In genomic region chrX:105121227-105121865, GRCm38 (mm10) we compare ENCODE assay signal across 8 mouse cellular contexts. TPM values are rescaled to one million over a fixed set of nuclear protein-coding genes. Genes with fewer than 3 reads are reported as not detected.
DNase-seq lines count a peak whose midpoint lies in the region; ATAC-seq lines count a peak whose summit lies in the region.

No protein-coding gene starts in this region.

- no peak overlapping the region for H3K27ac ChIP-seq in intestine, embryonic 15.5 days

- ATAC-seq in intestine, embryonic 15.5 days = peak; percentile 87
- peak; percentile 89 for ATAC-seq in megakaryocyte progenitor cell, adult 5-6 weeks (replicated peaks; ENCODE audit: poor library complexity)

- H3K27me3 ChIP-seq in intestine, embryonic 15.5 days (replicated peaks) = peaks cover 4% of the 10 kb centered on the region; the same call in 1 of the 2 replicates

- H3K9ac ChIP-seq in intestine, embryonic 15.5 days = peak overlapping the region; percentile 48

- no peaks in the 10 kb centered on the region for H3K9me3 ChIP-seq in intestine, embryonic 15.5 days

- WGBS in intestine, embryonic 15.5 days = 21% methylated on average over 38 of the region's 38 CpGs

- peak overlapping the region; percentile 90 for H3K4me2 ChIP-seq in intestine, embryonic 15.5 days (replicated peaks)

- peak overlapping the region; percentile 51 for H3K4me3 ChIP-seq in intestine, embryonic 15.5 days (replicated peaks)

- H3K4me1 ChIP-seq in intestine, embryonic 15.5 days (replicated peaks) = no peaks in the 10 kb centered on the region

- no peaks in the 10 kb centered on the region for H3K36me3 ChIP-seq in intestine, embryonic 15.5 days

- intact Hi-C loops in gastrocnemius, postnatal 36 days (cut with DNase I) = no loop called here
- intact Hi-C loops in left cerebral cortex, postnatal 14 days (cut with DNase I) = loop anchor here (10.0 kb wide), 1 partner anchor 893 kb away; the partner anchor contains the start of genes Cox7b and Magt1

- DNase-seq in adrenal gland, adult 8-10 months = peak; percentile 33
- DNase-seq in embryo, embryonic 11.5 days (ENCODE audit: low read depth, low spot score) = peak; percentile 36
- peak; percentile 45 to 60 for DNase-seq in gastrocnemius, postnatal 36 days
- DNase-seq in left cerebral cortex, postnatal 14 days (ENCODE audit: low spot score in 2 of 2) = peak; percentile 81 to 87
- DNase-seq in right cerebral cortex, postnatal 14 days = peak; percentile 81
- peak; percentile 25 to 60 for DNase-seq in urinary bladder, postnatal 36 days (ENCODE audit: low spot score in 2 of 2)

RNA-seq across cellular contexts. Expression of gene Magee1, which starts 1.2 kb away (rescaled TPM):
- total RNA-seq in adrenal gland, adult 8-10 months (2022) = 10 to 100 TPM; 17.9 to 21.8 (median 19.2) TPM
- total RNA-seq in gastrocnemius, postnatal 36 days (2021) = 1 to 10 TPM; 1.1 to 1.2 TPM
- 15.6 and 16.1 TPM in 2 replicates for polyA plus RNA-seq in intestine, embryonic 15.5 days (2015; fragmentation: Nextera tagmentation; extraction: Ambion mirVana)
- 100 to 1,000 TPM; 153 to 165 TPM for total RNA-seq in left cerebral cortex, postnatal 14 days (2021)
- 0.54 and 0.89 TPM in 2 replicates for total RNA-seq in megakaryocyte progenitor cell, adult 5-6 weeks (2015)
- 0.37 and 0.84 TPM in 2 replicates for total RNA-seq in megakaryocyte progenitor cell, adult 5-6 weeks (2017)

RNA-seq across cellular contexts. Expression of gene Pbdc1, which starts 41.8 kb away (rescaled TPM):
- 10 to 100 TPM; 17.5 to 19.7 (median 18.0) TPM for total RNA-seq in adrenal gland, adult 8-10 months (2022)
- 1 to 10 TPM; 5.4 to 7.6 TPM for total RNA-seq in gastrocnemius, postnatal 36 days (2021)
- 58.2 and 62.7 TPM in 2 replicates for polyA plus RNA-seq in intestine, embryonic 15.5 days (2015; fragmentation: Nextera tagmentation; extraction: Ambion mirVana)
- total RNA-seq in left cerebral cortex, postnatal 14 days (2021) = 10 to 100 TPM; 15.5 to 18.3 TPM
- 50.8 and 52.7 TPM in 2 replicates for total RNA-seq in megakaryocyte progenitor cell, adult 5-6 weeks (2015)
- 56.9 and 58.4 TPM in 2 replicates for total RNA-seq in megakaryocyte progenitor cell, adult 5-6 weeks (2017)

Comparison
In these comparisons a context has a peak if more than half of its experiments do, and no peak if none do; other contexts are left out.
1. DNase-seq: peak in every context shown above with its lines; median percentile 84 in left cerebral cortex, postnatal 14 days; 81 in right cerebral cortex, postnatal 14 days; 52 in gastrocnemius, postnatal 36 days; 42 in urinary bladder, postnatal 36 days; 36 in embryo, embryonic 11.5 days; 33 in adrenal gland, adult 8-10 months.
2. RNA of gene Magee1, which starts 1.2 kb away (total RNA-seq): 153 to 165 TPM in left cerebral cortex, postnatal 14 days and 17.9 to 21.8 TPM in adrenal gland, adult 8-10 months; 1.1 to 1.2 TPM in gastrocnemius, postnatal 36 days and 0.37 to 0.89 TPM in megakaryocyte progenitor cell, adult 5-6 weeks; every median in the first group is over 4 times any median in the second.